Mouse (Mus musculus): ENCODE data around the gene Tex29.

Gene Tex29

DNA sequence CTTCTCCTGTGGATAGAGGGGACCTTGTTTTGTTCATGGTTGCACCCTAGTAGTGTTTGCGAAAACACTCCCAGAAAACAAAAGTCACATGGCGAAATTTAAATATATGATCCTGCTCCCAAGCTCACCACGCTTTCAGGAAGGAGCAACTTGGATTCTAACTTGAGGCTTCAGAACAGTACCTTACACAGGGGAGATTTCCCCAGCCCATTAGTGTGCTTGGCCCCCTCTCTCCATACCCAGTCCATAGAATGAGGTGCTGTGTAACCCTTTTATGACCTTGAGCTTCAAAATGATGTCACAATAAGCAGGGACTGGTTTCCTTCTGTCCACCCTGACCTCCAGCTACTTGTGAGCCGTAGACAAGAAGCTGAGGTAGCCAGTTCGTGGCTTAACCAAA, at the start of gene Tex29:
Tex29 (plus strand) TSS at position 301 of the 400 bp plus-strand sequence.
- in situ Hi-C loops (cut with MseI, MboI) = no loop called here

GRCm38 (mm10) chr8:11794956-11795355, 45.3 kb upstream of the Tex29 start:
- in situ Hi-C loops (cut with MseI, MboI) = no loop called here

- in situ Hi-C loops (cut with MseI, MboI) = no loop called here
Observed at GRCm38 (mm10) chr8:11797128-11797527, 43.1 kb upstream of the Tex29 start.

- in situ Hi-C loops (cut with MseI, MboI) = no loop called here
Observed at GRCm38 (mm10) chr8:11797729-11798479, 42.4 kb upstream of the Tex29 start.

GRCm38 (mm10) chr8:11798480-11798867, 41.8 kb upstream of the Tex29 start:
- in situ Hi-C loops (cut with MseI, MboI) = no loop called here

DNA sequence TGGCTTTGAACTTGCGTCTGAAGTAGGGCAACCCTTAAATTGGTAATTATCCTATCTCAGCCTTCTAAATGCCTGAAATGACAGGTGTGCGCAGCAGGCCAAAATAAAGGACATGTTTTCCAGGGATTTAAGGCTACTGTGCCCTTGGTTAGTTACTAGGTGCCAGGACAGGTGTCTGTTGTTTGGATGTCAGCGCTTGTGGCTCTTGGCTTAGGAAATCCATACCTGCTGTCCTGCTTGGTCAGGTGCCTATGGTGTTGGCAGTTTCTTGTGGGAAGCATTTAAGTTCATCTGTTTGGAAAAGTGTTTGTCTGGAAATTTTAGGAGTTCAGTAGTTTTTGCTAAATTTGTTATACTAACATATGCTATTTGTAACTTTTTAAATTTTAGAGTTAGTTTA, 41.2 kb upstream of the Tex29 start:
- in situ Hi-C loops (cut with MseI, MboI) = no loop called here

DNA sequence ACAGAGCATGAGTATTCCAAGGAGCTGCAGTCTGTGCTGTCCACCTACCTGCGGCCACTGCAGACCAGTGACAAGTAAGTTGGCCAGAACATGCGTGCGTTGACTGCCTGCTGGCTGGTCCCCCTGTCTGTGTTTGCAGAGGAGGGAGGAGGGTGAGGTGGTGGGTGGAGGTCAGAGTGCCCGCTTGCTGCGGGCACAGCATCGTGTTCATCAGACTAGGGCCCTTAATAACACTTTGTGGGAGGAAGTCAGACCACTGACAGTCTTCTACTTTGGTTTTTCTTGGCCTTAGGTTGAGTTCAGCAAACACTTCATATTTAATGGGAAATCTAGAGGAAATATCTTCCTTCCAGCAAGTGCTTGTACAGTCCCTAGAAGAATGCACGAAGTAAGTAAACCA, 39.8 kb upstream of the Tex29 start:
- in situ Hi-C loops (cut with MseI, MboI) = no loop called here

DNA sequence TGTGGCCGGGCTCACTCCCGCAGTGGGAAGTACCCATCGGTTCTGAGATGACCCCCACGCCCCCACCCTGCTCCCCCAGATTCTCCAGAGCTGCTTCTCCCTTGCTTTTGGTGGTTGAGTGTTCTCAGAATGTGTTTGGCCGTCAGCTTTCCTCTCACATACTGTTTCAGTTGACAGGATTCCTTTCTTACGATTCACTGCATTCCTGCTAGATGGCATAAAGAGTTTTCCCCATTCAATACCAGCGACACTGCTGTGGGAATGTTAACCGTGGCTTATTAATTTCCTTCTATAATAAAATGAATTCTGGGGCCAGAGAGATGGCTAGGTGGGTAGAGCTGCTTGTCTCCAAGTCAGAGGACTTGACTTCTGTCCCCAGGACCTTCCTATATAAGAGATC, 38.7 kb upstream of the Tex29 start:
- in situ Hi-C loops (cut with MseI, MboI) = no loop called here

- in situ Hi-C loops (cut with MseI, MboI) = no loop called here
Observed at GRCm38 (mm10) chr8:11804914-11805313, 35.4 kb upstream of the Tex29 start.

DNA sequence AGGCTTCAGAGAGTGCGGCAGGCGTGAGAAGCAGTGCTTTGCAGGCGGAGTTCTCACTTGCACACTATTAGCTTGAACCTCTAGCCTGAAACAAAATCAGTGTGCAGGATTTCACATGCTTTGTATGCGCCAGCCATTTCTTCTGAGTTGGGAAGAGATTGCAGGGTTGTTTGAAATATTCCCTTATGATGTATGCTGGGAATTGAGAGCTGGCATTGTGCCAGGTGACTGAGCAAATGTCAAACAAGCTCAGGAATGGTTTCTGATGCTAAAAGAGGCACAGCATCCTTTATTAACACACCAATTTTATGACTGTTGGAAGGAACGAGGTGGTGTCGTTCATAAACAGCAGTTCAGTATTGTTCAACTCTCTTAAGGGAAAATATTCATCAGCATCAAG, 34.0 kb upstream of the Tex29 start:
- in situ Hi-C loops (cut with MseI, MboI) = no loop called here

DNA sequence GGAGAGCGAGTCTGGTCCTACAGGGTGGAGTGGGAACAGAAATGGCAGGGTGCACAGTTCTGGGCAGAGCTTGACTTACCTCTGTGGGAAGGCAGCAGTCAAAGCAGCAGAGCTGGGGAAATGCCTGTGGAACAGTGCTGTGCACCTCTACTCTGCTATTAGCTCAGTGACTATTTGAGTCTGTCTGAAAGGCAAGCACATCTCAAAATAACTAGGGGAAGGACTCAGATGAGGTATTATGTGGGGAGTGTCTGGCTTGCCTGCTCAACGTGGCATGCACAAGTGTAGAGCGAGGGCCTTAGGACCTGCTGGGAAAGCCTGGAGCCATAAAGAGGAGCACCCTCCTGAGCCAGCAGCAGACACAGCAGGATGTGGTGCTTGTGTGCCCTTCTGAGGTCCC, 32.9 kb upstream of the Tex29 start:
- in situ Hi-C loops (cut with MseI, MboI) = no loop called here

GRCm38 (mm10) chr8:11808047-11808446, 32.2 kb upstream of the Tex29 start:
- in situ Hi-C loops (cut with MseI, MboI) = no loop called here

DNA sequence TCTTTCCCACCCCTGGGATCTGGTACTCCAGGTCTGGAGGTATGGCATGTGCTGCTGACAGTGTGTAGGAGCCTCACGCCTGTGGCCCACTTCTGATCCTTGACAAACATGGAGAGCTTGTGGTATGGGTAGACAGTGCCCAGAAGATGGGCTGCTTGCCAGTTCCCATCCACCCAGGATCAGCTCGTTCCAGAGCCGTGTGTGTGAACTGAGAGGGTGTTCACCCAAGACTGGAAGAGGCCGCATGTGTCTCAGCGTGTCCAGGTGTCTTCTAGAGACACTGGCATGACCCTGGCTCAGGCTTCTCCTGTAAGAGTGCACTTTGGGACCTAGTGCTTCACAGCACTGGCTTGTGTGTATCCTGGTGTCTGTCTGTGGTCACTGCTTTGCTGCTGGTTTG, 29.8 kb upstream of the Tex29 start:
- in situ Hi-C loops (cut with MseI, MboI) = no loop called here

DNA sequence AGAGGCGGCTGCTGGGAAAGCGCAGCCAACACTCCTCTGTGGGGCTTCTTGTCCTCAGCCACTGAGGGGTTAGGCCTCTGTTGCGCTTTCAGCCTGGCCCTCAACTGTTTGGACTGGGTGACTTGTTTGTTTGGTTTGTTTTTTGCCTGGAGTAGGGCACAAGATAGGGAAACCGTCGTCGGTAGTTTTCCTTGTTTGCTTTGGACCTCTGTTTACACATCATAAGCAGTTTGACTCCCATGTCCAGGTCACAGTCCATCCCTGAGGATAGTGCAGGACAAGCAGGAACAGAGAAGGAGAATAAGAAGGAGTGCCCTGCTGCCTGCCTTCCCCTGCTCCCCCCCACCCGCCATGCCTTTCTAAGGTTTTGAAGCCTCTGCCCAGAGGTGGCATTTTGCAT, 26.5 kb upstream of the Tex29 start:
- in situ Hi-C loops (cut with MseI, MboI) = no loop called here

GRCm38 (mm10) chr8:11815206-11815605, 25.1 kb upstream of the Tex29 start:
- in situ Hi-C loops (cut with MseI, MboI) = no loop called here

DNA sequence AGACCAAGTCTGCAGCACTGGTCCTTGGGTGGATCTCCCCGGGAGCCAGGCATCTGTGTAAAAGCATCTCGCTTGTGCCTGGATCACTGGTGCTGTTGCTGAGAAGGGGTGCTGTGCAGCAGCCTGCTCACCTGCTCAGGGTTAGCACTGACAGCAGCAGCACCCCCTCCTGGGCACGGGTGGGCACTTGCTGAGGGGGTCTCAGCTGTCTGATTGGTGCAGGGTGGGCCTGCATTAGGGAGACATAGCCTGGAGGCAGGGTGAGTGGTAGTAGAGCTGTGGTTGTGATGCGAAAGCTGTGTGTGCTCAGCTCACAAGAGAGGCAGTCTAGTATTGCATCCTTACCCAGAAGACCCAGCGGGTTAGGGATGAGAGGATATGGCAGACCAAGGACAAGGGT, 20.1 kb upstream of the Tex29 start:
- in situ Hi-C loops (cut with MseI, MboI) = no loop called here

DNA sequence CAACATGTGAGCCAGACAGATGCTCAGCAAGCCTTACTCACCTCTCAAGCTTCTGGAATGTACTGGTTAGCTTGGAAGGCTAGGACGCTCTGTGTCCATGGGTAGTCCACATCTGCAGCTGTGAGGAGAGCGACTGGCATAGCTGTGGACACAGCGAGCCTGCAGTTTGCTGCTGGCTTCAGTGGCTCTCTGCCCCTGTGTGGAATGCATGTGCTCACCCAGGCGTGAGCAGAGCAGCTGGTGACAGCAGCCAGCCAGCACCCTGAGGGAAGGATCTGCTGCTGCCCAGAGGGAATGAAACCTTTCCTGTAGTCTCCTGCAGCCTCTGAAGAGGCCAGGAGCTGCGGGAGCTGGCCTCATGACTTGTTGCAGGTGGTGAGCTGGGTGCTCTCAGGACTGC, 19.7 kb upstream of the Tex29 start:
- in situ Hi-C loops (cut with MseI, MboI) = no loop called here

DNA sequence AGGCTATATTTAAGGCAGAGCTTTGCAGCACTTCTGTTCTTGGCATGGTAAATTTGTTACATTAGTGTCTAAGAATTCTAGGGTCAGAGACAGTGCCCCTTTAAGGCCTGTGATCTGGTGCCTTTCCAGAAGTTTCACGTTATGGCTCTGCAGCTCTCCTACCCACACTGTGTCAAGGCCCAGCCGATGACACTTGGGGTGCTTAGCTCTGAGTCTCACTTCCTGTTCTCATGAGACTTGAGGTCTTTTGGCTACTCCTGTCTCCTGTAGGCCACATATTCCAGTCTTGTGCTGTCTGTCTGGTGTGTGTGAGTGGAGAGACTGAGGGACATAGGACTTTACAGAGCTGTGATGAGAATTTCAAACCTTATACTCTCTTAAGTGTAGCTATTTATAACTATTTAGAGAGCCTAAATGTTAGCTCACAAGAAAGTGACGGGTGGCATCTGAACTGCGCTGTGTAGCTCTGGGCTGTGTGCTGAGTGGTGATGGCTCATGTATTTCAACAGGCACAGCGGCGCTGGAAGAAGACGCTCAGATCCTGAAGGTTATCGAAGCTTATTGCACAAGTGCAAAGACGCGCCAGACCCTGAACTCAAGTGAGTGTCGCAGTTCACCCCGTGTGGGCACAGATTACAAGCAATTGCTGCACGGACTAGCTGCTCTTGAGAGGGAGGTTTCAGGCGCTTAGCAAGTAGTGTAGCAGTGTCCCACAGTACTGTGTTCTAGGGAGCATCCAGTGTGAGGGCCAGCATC, 18.6 kb upstream of the Tex29 start:
- in situ Hi-C loops (cut with MseI, MboI) = no loop called here

DNA sequence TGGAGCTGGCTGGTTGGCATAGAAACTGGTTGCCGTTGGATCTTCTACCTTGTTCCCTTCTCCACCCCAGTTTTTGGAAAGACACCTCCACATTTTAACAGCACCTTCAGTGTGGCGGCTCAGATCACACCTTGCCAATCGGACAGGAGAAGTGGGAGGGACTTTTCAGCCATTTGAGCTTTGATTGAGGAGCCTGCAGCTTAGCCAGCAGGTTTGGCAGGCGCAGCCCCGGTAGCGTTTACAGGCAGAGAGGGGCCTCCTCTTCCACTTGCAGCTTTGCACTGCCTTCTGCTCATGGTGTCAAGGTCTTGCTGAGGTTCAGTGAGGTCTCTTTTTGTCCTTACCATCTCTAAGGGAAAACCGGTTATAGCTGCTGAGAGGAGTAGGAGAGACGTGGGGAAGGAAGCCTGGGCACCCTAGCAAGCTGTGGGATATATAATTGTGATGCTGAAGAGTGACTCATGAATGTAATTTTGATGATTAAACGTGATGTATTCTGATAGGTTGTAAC, 17.7 kb upstream of the Tex29 start:
- in situ Hi-C loops (cut with MseI, MboI) = no loop called here

DNA sequence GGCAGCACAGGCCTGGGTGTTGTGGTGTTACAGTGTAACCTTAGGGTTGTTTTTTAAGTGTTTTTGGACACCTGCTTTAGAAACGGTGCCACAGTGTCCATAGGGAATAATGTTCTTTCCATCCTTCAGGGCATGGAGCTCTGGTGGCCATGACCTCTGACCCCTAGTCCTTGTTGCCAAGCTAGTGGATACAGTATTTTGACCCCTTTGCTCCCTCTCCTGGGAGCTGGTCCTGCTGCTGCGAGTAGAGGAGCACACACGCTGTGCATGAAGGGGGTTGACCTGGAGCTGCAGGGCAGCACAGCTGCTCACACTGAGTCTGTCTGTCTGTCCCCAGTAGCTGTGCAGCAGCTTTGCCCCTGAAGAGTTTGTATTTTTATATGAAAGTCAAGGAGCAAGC, 14.5 kb upstream of the Tex29 start:
- in situ Hi-C loops (cut with MseI, MboI) = no loop called here

- in situ Hi-C loops (cut with MseI, MboI) = no loop called here
Observed at GRCm38 (mm10) chr8:11827312-11827711, 13.0 kb upstream of the Tex29 start.

DNA sequence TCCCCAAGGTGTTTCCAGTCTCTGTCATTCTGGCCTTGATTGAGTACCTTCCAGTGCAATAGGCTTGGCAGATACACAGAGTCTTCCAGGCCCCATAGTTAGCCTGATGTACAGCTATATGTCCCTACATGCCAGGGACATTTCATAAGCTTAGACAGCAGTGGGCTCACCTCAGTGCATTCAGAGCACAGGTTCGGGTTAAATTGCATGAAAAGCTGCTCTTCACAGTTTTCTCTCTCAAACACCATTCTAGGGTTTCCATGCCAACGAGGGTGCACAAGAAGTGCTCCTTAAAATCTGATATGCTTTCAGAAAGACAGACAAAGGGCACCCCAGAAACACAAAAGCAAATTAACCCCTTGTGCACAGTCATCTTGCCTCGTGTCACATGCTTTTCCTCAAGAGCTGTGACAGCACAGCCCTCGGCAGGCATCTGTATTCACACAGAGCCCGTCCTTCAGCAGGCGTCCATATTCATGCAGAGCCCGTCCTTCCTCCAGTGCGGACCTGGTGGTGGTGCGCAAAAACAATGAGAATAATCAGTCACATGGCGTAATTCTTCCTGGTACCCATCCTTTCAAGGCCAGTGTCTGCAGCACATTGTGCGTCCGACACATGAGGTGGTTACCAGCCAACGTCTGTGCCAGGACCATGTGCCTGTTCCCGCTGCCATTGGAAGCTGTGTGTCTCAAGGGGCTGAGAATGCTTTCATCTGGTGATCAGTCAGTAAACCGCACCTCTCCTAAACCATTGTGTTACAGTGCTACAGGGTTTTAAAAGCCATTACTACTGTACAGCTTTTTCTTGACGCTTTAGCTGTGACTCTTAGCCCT, 9.8 kb upstream of the Tex29 start:
- in situ Hi-C loops (cut with MseI, MboI) = no loop called here

Measured in mouse trophoblast stem cell (cell line).